Mouse (Mus musculus): ENCODE measurements around the gene Kdm4a. TPM values are rescaled to one million over a fixed set of nuclear protein-coding genes. Genes with fewer than 3 reads are reported as not detected.

Gene Kdm4a
- polyA plus RNA-seq (2014; fragmentation: Illumina TruSeq; extraction: RNeasy Lipid Tissue Mini Kit (QIAGEN cat#74804); ENCODE audit: low read depth, low replicate concordance) = 3.2 TPM

GRCm38 (mm10) chr4:118179467-118180300, at the start of gene Kdm4a:
Gene Kdm4a (minus strand): TSS chr4:118180043.

GRCm38 (mm10) chr4:118134485-118135365, 45.1 kb downstream of the Kdm4a start, which contains the start of gene St3gal3:
Gene St3gal3 (minus strand): TSS chr4:118134914.

Other genes starting within 250 kb of the Kdm4a start
- gene St3gal3, start 45.1 kb downstream of the Kdm4a start, polyA plus RNA-seq (2014; fragmentation: Illumina TruSeq; extraction: RNeasy Lipid Tissue Mini Kit (QIAGEN cat#74804); ENCODE audit: low read depth, low replicate concordance) = 2.4 TPM
- 4.2 TPM for gene Ptprf, start 111.4 kb upstream of the Kdm4a start, polyA plus RNA-seq (2014; fragmentation: Illumina TruSeq; extraction: RNeasy Lipid Tissue Mini Kit (QIAGEN cat#74804); ENCODE audit: low read depth, low replicate concordance)
- 0.89 TPM for gene Szt2, start 229.2 kb upstream of the Kdm4a start, polyA plus RNA-seq (2014; fragmentation: Illumina TruSeq; extraction: RNeasy Lipid Tissue Mini Kit (QIAGEN cat#74804); ENCODE audit: low read depth, low replicate concordance)
- gene Med8, start 229.3 kb upstream of the Kdm4a start, polyA plus RNA-seq (2014; fragmentation: Illumina TruSeq; extraction: RNeasy Lipid Tissue Mini Kit (QIAGEN cat#74804); ENCODE audit: low read depth, low replicate concordance) = 39.1 TPM
- 40.6 TPM for gene Elovl1, start 248.1 kb upstream of the Kdm4a start, polyA plus RNA-seq (2014; fragmentation: Illumina TruSeq; extraction: RNeasy Lipid Tissue Mini Kit (QIAGEN cat#74804); ENCODE audit: low read depth, low replicate concordance)